In the genomic region with DNA sequence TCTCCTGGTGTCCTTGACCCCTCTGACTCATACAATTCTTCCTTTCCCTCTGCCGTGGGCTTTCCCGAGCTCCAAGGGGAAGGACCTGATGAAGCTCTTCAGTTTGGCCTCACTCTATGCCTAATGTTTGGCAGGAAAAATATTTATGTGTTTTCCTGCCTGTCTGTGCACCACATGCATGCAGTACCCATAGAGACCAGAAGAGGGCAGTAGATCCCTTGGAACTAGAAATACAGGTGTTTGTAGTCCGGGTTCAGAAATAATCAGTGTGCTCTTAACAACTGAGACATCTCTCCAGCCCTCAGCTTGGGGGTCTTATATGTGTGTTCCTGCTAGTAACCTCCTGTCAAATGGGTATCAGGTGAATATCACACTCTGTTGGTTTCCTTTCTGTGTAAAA, we compare ENCODE assay signal across 8 mouse cellular contexts. TPM values are rescaled to one million over a fixed set of nuclear protein-coding genes. Genes with fewer than 3 reads are reported as not detected.
DNase-seq lines count a peak whose midpoint lies in the region; ATAC-seq and TF ChIP-seq lines count a peak whose summit lies in the region.

No protein-coding gene starts in this region.

- no peaks in the 10 kb centered on the region for H3K9me3 ChIP-seq in forebrain, postnatal 0 days (ENCODE audit: low read length)
- no peaks in the 10 kb centered on the region for H3K9me3 ChIP-seq in forebrain, embryonic 13.5 days (replicated peaks)
- H3K9me3 ChIP-seq in CH12.LX (replicated peaks; ENCODE audit: low read length) = no peaks in the 10 kb centered on the region

- peak; percentile 94 for TF ChIP-seq CTCF in forebrain, postnatal 0 days (IDR thresholded peaks at IDR 0.05; ENCODE audit: low read depth)
- peak; percentile 96 to 100 for TF ChIP-seq CTCF in CH12.LX (conservative IDR thresholded peaks at IDR 0.05 in 1 of 2, IDR thresholded peaks at IDR 0.05 in 1 of 2; ENCODE audit: low read depth in 2 of 2, low read length in 2 of 2)
- TF ChIP-seq CTCF in brain, embryonic 14.5 days (IDR thresholded peaks at IDR 0.05; ENCODE audit: borderline replicate concordance, extremely low read depth, insufficient read depth, insufficient read length) = peak; percentile 87; the same call in 1 of the 2 replicates

- WGBS in forebrain, postnatal 0 days = 8% methylated on average over 3 of the region's 3 CpGs
- WGBS in forebrain, embryonic 13.5 days = 14% methylated on average over 3 of the region's 3 CpGs

- no peak for TF ChIP-seq EP300 in CH12.LX (IDR thresholded peaks at IDR 0.05; ENCODE audit: low read length)

- no peaks in the 10 kb centered on the region for H3K36me3 ChIP-seq in forebrain, postnatal 0 days (ENCODE audit: insufficient read depth)
- H3K36me3 ChIP-seq in forebrain, embryonic 13.5 days (ENCODE audit: poor library complexity, severe bottlenecking) = no peaks in the 10 kb centered on the region
- H3K36me3 ChIP-seq in CH12.LX (replicated peaks in 1 of 2; ENCODE audit: control insufficient read depth in 1 of 2, insufficient read depth in 1 of 2, low read length in 1 of 2) = no peaks in the 10 kb centered on the region

- in situ Hi-C loops in CH12.LX (cut with MboI; ENCODE audit: low pct_ligation_motif_present, low pct_unique_long_range_greater_than_20kb, low sequenced_read_pairs) = loop anchor here (5.0 to 10.0 kb wide), 3 partner anchors 93 to 341 kb away; partner anchors contain the start of genes 4930544D05Rik, Chrne and Tm4sf5

- H3K27ac ChIP-seq in forebrain, postnatal 0 days (ENCODE audit: low read depth, low read length) = no peak overlapping the region
- H3K27ac ChIP-seq in forebrain, embryonic 13.5 days = no peak overlapping the region
- H3K27ac ChIP-seq in CH12.LX (ENCODE audit: insufficient read depth, low read depth) = no peak overlapping the region

- dilution Hi-C loops in CH12.LX (cut with MboI; ENCODE audit: extremely low pct_ligation_motif_present, extremely low pct_unique_long_range_greater_than_20kb, low sequenced_read_pairs) = no loop called here

- no peak for TF ChIP-seq POLR2A in CH12.LX (IDR thresholded peaks at IDR 0.05; ENCODE audit: low read depth, low read length)
- no peak for TF ChIP-seq POLR2A in brain, embryonic 14.5 days (IDR thresholded peaks at IDR 0.05; ENCODE audit: borderline replicate concordance, extremely low read depth, insufficient read depth, insufficient read length, poor library complexity, severe bottlenecking)

- H3K9ac ChIP-seq in forebrain, postnatal 0 days = no peak overlapping the region
- H3K9ac ChIP-seq in forebrain, embryonic 13.5 days = no peak overlapping the region
- H3K9ac ChIP-seq in CH12.LX (ENCODE audit: insufficient read depth, low read depth) = no peak overlapping the region

- no peaks in the 10 kb centered on the region for H3K27me3 ChIP-seq in forebrain, postnatal 0 days (ENCODE audit: insufficient read depth, low read length)
- no peaks in the 10 kb centered on the region for H3K27me3 ChIP-seq in forebrain, embryonic 13.5 days
- no peaks in the 10 kb centered on the region for H3K27me3 ChIP-seq in CH12.LX (replicated peaks)

- H3K79me2 ChIP-seq in CH12.LX (replicated peaks; ENCODE audit: control insufficient read depth, extremely low read depth, insufficient read depth, poor library complexity, severe bottlenecking) = peaks cover 8% of the 10 kb centered on the region

- H3K4me3 ChIP-seq in forebrain, postnatal 0 days (ENCODE audit: low read depth, low read length) = no peak overlapping the region
- H3K4me3 ChIP-seq in forebrain, embryonic 13.5 days = no peak overlapping the region
- no peak overlapping the region for H3K4me3 ChIP-seq in CH12.LX (replicated peaks in 1 of 3; ENCODE audit: low read depth in 2 of 3, low read length in 2 of 3, poor library complexity in 1 of 3)

- DNase-seq in forebrain, postnatal 0 days = peak; percentile 87
- peak; percentile 88 for DNase-seq in CH12.LX (ENCODE audit: extremely low read depth)
- DNase-seq in brain, embryonic 14.5 days (ENCODE audit: low read depth) = peak; percentile 85
- peak; percentile 71 to 78 for DNase-seq in frontal cortex, postnatal 36 days (ENCODE audit: low spot score in 2 of 2)
- peak; percentile 68 for DNase-seq in layer of hippocampus, adult 9-11 months
- DNase-seq in spleen, postnatal 36 days (ENCODE audit: low spot score in 2 of 2) = peak; percentile 60 to 67

- H3K4me1 ChIP-seq in forebrain, postnatal 0 days (ENCODE audit: insufficient read depth) = peaks cover 1% of the 10 kb centered on the region; the same call in 1 of the 2 replicates
- H3K4me1 ChIP-seq in forebrain, embryonic 13.5 days = peaks cover 10% of the 10 kb centered on the region
- peaks cover 6 to 30% of the 10 kb centered on the region in 2 experiments for H3K4me1 ChIP-seq in CH12.LX (ENCODE audit: control insufficient read depth in 1 of 2, insufficient read depth in 2 of 2)

- H3K4me2 ChIP-seq in forebrain, postnatal 0 days (ENCODE audit: low read depth) = no peak overlapping the region
- H3K4me2 ChIP-seq in forebrain, embryonic 13.5 days = no peak overlapping the region
- no peak overlapping the region for H3K4me2 ChIP-seq in CH12.LX (ENCODE audit: insufficient read depth, low read depth, poor library complexity, severe bottlenecking)

- peak; percentile 92 for TF ChIP-seq RAD21 in CH12.LX (IDR thresholded peaks at IDR 0.05; ENCODE audit: low read depth, low read length)

- ATAC-seq in forebrain, postnatal 0 days = no peak
- ATAC-seq in forebrain, embryonic 13.5 days = no peak
- peak; percentile 43; the same call in 1 of the 2 replicates for ATAC-seq in megakaryocyte, adult 5-6 weeks (ENCODE audit: poor library complexity, severe bottlenecking)

TF ChIP-seq in CH12.LX, 34 proteins besides CTCF, POLR2A, EP300 and RAD21:
- TF ChIP-seq NELFE (IDR thresholded peaks at IDR 0.05; ENCODE audit: low read depth, low read length) = no peak
- no peak for TF ChIP-seq MAX (IDR thresholded peaks at IDR 0.05; ENCODE audit: low read length)
- TF ChIP-seq SMC3 (IDR thresholded peaks at IDR 0.05; ENCODE audit: low read depth, low read length) = peak; percentile 82
- TF ChIP-seq MYC (IDR thresholded peaks at IDR 0.05; ENCODE audit: low read depth, low read length) = peak; percentile 81
- peak; percentile 62 for TF ChIP-seq ZC3H11A (IDR thresholded peaks at IDR 0.05; ENCODE audit: low read depth, low read length)

RNA-seq across cellular contexts. Expression of gene Pelp1, which starts 4.1 kb away (rescaled TPM):
- 24.5 and 30.7 TPM in 2 replicates for total RNA-seq in forebrain, postnatal 0 days (2014; rRNA removed)
- polyA plus RNA-seq in forebrain, postnatal 0 days (2015; fragmentation: Nextera tagmentation; extraction: Ambion mirVana) = 21.0 and 31.3 TPM in 2 replicates
- polyA plus RNA-seq in forebrain, embryonic 13.5 days (2015; fragmentation: Nextera tagmentation; extraction: Ambion mirVana) = 32.0 and 36.3 TPM in 2 replicates
- total RNA-seq in CH12.LX (2012; rRNA removed) (33.0 and 37.5 TPM in 2 replicates), CH12.LX (2014; rRNA removed) (12.9 and 13.2 TPM in 2 replicates)
- polyA plus RNA-seq in CH12.LX (2012; ENCODE audit: insufficient read length, low read depth) = 101 and 113 TPM in 2 replicates
- polyA plus RNA-seq in brain, embryonic 14.5 days (2012; rRNA removed) = 31.2 and 34.2 TPM in 2 replicates
- total RNA-seq in megakaryocyte, adult 5-6 weeks (2015) = 12.1 and 13.2 TPM in 2 replicates
- 5.8 and 7.4 TPM in 2 replicates for total RNA-seq in megakaryocyte, adult 5-6 weeks (2017)

RNA-seq across cellular contexts. Expression of gene Arrb2, which starts 18.5 kb away (rescaled TPM):
- 71.9 and 74.4 TPM in 2 replicates for total RNA-seq in forebrain, postnatal 0 days (2014; rRNA removed)
- polyA plus RNA-seq in forebrain, postnatal 0 days (2015; fragmentation: Nextera tagmentation; extraction: Ambion mirVana) = 39.6 and 44.9 TPM in 2 replicates
- 33.0 and 33.2 TPM in 2 replicates for polyA plus RNA-seq in forebrain, embryonic 13.5 days (2015; fragmentation: Nextera tagmentation; extraction: Ambion mirVana)
- total RNA-seq in CH12.LX (2012; rRNA removed) (45.9 and 60.2 TPM in 2 replicates), CH12.LX (2014; rRNA removed) (42.1 and 46.0 TPM in 2 replicates)
- polyA plus RNA-seq in CH12.LX (2012; ENCODE audit: insufficient read length, low read depth) = 89.7 and 101 TPM in 2 replicates
- polyA plus RNA-seq in brain, embryonic 14.5 days (2012; rRNA removed) = 68.7 and 86.1 TPM in 2 replicates
- total RNA-seq in megakaryocyte, adult 5-6 weeks (2015) = 140 and 157 TPM in 2 replicates
- total RNA-seq in megakaryocyte, adult 5-6 weeks (2017) = 125 and 141 TPM in 2 replicates

RNA-seq across cellular contexts. Expression of gene Med11, which starts 37.8 kb away (rescaled TPM):
- 21.2 and 41.3 TPM in 2 replicates for total RNA-seq in forebrain, postnatal 0 days (2014; rRNA removed)
- polyA plus RNA-seq in forebrain, postnatal 0 days (2015; fragmentation: Nextera tagmentation; extraction: Ambion mirVana) = 35.3 and 35.6 TPM in 2 replicates
- polyA plus RNA-seq in forebrain, embryonic 13.5 days (2015; fragmentation: Nextera tagmentation; extraction: Ambion mirVana) = 36.6 and 40.8 TPM in 2 replicates
- total RNA-seq in CH12.LX (2012; rRNA removed) (52.2 and 59.7 TPM in 2 replicates), CH12.LX (2014; rRNA removed) (70.3 and 79.9 TPM in 2 replicates)
- 74.3 and 91.6 TPM in 2 replicates for polyA plus RNA-seq in CH12.LX (2012; ENCODE audit: insufficient read length, low read depth)
- 28.1 and 31.8 TPM in 2 replicates for polyA plus RNA-seq in brain, embryonic 14.5 days (2012; rRNA removed)
- total RNA-seq in megakaryocyte, adult 5-6 weeks (2015) = 42.2 and 64.0 TPM in 2 replicates
- 47.8 and 55.3 TPM in 2 replicates for total RNA-seq in megakaryocyte, adult 5-6 weeks (2017)

RNA-seq across cellular contexts. Expression of gene Zmynd15, which starts 45.3 kb away (rescaled TPM):
- 0.54 and 1.1 TPM in 2 replicates for total RNA-seq in forebrain, postnatal 0 days (2014; rRNA removed)
- polyA plus RNA-seq in forebrain, postnatal 0 days (2015; fragmentation: Nextera tagmentation; extraction: Ambion mirVana) = 0.24 and 0.84 TPM in 2 replicates
- 0.37 and 0.58 TPM in 2 replicates for polyA plus RNA-seq in forebrain, embryonic 13.5 days (2015; fragmentation: Nextera tagmentation; extraction: Ambion mirVana)
- total RNA-seq in CH12.LX (2012; rRNA removed) (0.08 TPM in 1 of 2 replicates, not detected in the other), CH12.LX (2014; rRNA removed) (0.05 TPM in 1 of 2 replicates, not detected in the other)
- 0.20 and 0.74 TPM in 2 replicates for polyA plus RNA-seq in CH12.LX (2012; ENCODE audit: insufficient read length, low read depth)
- polyA plus RNA-seq in brain, embryonic 14.5 days (2012; rRNA removed) = 0.93 and 1.4 TPM in 2 replicates
- 0.13 TPM in 1 of 2 replicates, not detected in the other for total RNA-seq in megakaryocyte, adult 5-6 weeks (2015)
- total RNA-seq in megakaryocyte, adult 5-6 weeks (2017) = 0.04 TPM in 1 of 2 replicates, not detected in the other

RNA-seq across cellular contexts. Expression of gene Cxcl16, which starts 45.8 kb away (rescaled TPM):
- total RNA-seq in forebrain, postnatal 0 days (2014; rRNA removed) = 2.2 and 2.3 TPM in 2 replicates
- 2.0 and 2.4 TPM in 2 replicates for polyA plus RNA-seq in forebrain, postnatal 0 days (2015; fragmentation: Nextera tagmentation; extraction: Ambion mirVana)
- 0.71 and 0.83 TPM in 2 replicates for polyA plus RNA-seq in forebrain, embryonic 13.5 days (2015; fragmentation: Nextera tagmentation; extraction: Ambion mirVana)
- total RNA-seq in CH12.LX (2012; rRNA removed) (0.04 and 0.08 TPM in 2 replicates), CH12.LX (2014; rRNA removed) (not detected in 2 replicates)
- polyA plus RNA-seq in CH12.LX (2012; ENCODE audit: insufficient read length, low read depth) = 0.56 and 0.59 TPM in 2 replicates
- 3.1 and 3.5 TPM in 2 replicates for polyA plus RNA-seq in brain, embryonic 14.5 days (2012; rRNA removed)
- 0.84 and 1.9 TPM in 2 replicates for total RNA-seq in megakaryocyte, adult 5-6 weeks (2015)
- total RNA-seq in megakaryocyte, adult 5-6 weeks (2017) = 1.2 and 1.7 TPM in 2 replicates
